8 mouse cellular contexts compared by ENCODE assay signal in the genomic region with DNA sequence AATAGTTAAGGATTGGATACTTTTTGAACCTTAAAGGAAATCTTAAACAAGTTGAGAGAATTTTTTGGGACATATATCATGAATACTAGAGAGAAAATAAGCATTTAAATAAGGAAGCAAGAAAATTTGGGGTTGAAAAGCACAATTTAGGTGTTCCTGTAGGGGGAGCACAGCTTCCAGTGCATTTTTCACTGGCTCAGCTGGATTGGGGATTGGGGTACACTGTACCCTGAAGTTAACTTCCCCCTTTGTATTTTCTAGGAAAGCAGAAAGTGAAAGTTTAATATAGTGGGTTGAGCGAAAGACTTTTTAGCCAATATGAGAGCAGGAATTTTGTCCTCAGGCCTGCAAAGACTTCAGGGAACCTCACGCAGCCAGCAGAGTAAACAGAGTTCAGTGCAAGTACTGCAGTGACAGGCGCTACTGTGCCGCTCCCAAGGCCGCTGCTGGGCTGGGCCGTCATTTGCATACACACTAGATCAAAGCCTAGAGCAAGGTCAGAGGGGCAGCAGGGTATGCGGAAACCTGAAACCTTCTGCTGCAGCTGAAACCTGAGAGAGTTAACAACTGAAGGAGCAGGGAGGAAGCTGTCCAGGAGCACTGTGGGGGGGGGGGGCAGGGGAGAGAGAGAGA.
DNase-seq lines count a peak whose midpoint lies in the region; ATAC-seq lines count a peak whose summit lies in the region.

No protein-coding gene starts in this region.

- H3K27me3 ChIP-seq in heart, embryonic 16.5 days (ENCODE audit: control insufficient read depth, insufficient read depth, low read length), result no peaks in the 10 kb centered on the region
- H3K27me3 ChIP-seq in midbrain, embryonic 11.5 days (ENCODE audit: control insufficient read depth, insufficient read depth, low read length), result no peaks in the 10 kb centered on the region

- intact Hi-C loops in gastrocnemius, postnatal 36 days (cut with DNase I), result no loop called here

- WGBS in heart, embryonic 16.5 days, result 3% methylated on average over 7 of the region's 7 CpGs
- 14% methylated on average over 7 of the region's 7 CpGs for WGBS in midbrain, embryonic 11.5 days

- no peak overlapping the region for H3K9ac ChIP-seq in heart, embryonic 16.5 days (ENCODE audit: low read length)
- H3K9ac ChIP-seq in midbrain, embryonic 11.5 days (ENCODE audit: low read length), result no peak overlapping the region

- H3K27ac ChIP-seq in heart, embryonic 16.5 days (ENCODE audit: low read length), result no peak overlapping the region
- no peak overlapping the region for H3K27ac ChIP-seq in midbrain, embryonic 11.5 days (ENCODE audit: low read depth, low read length)

- peak; percentile 1 for DNase-seq in gastrocnemius, adult 18-20 months (ENCODE audit: low spot score)
- DNase-seq in gastrocnemius, postnatal 36 days, result no peak
- peak; percentile 75 for DNase-seq in embryo, embryonic 10.5 days (ENCODE audit: low spot score)
- peak; percentile 47 to 62 for DNase-seq in kidney, postnatal 4 days
- DNase-seq in midbrain, embryonic 11.5 days (ENCODE audit: low spot score, missing footprints), result peak; percentile 88
- DNase-seq in right cerebral cortex, postnatal 14 days, result no peak
- DNase-seq in spleen, postnatal 36 days (ENCODE audit: low spot score in 2 of 2), result no peak

- no peaks in the 10 kb centered on the region for H3K36me3 ChIP-seq in heart, embryonic 16.5 days (ENCODE audit: control insufficient read depth, insufficient read depth)
- H3K36me3 ChIP-seq in midbrain, embryonic 11.5 days (ENCODE audit: control insufficient read depth, insufficient read depth, low read length), result no peaks in the 10 kb centered on the region

- peak; percentile 63 for ATAC-seq in heart, embryonic 16.5 days (replicated peaks; ENCODE audit: extremely low read depth, insufficient read depth, low FRiP score)
- peak; percentile 92 for ATAC-seq in midbrain, embryonic 11.5 days (ENCODE audit: low FRiP score)

- H3K4me1 ChIP-seq in heart, embryonic 16.5 days (ENCODE audit: control insufficient read depth, insufficient read depth, low read length), result no peaks in the 10 kb centered on the region
- H3K4me1 ChIP-seq in midbrain, embryonic 11.5 days (ENCODE audit: control insufficient read depth, insufficient read depth, low read length), result no peaks in the 10 kb centered on the region

- peak overlapping the region; percentile 11 for H3K4me3 ChIP-seq in heart, embryonic 16.5 days (ENCODE audit: low read length)
- H3K4me3 ChIP-seq in midbrain, embryonic 11.5 days (ENCODE audit: low read depth, low read length), result no peak overlapping the region

- peak overlapping the region; percentile 31 for H3K4me2 ChIP-seq in heart, embryonic 16.5 days (ENCODE audit: low read depth, low read length)
- H3K4me2 ChIP-seq in midbrain, embryonic 11.5 days, result no peak overlapping the region

- H3K9me3 ChIP-seq in heart, embryonic 16.5 days (replicated peaks; ENCODE audit: control insufficient read depth, low read length), result no peaks in the 10 kb centered on the region
- H3K9me3 ChIP-seq in midbrain, embryonic 11.5 days (ENCODE audit: control insufficient read depth, low read length), result no peaks in the 10 kb centered on the region

Comparison
In these comparisons a context has a peak if more than half of its experiments do, and no peak if none do; other contexts are left out.
1. DNase-seq: peak in gastrocnemius, adult 18-20 months (single experiment), embryo, embryonic 10.5 days (single experiment), kidney, postnatal 4 days (2 of 2) and midbrain, embryonic 11.5 days (single experiment); none in gastrocnemius, postnatal 36 days (0 of 2), right cerebral cortex, postnatal 14 days (single experiment) and spleen, postnatal 36 days (0 of 2).